Comparison of ENCODE assay signal across 13 mouse cellular contexts in the genomic region with DNA sequence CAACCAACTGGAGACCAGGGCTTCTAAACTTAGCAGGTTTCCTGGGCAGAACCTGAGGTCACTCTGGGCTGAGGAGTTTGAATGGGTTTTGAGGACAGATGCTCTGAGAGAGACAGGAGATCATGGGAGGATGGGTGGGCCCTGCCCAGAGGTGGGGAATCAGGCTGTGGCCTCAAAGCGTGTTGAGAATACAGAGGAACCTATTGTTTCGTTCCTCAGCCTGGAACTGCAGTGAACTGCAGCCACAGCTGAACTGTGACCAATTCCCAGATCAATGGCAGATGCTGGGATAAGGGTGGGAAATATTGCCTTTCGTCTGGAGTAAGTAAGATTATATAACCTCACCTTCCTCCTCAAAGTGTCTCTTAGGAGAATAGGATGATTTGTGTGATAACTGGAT. TPM values are rescaled to one million over a fixed set of nuclear protein-coding genes. Genes with fewer than 3 reads are reported as not detected.
DNase-seq lines count a peak whose midpoint lies in the region; ATAC-seq and TF ChIP-seq lines count a peak whose summit lies in the region.
"Had no signal": no experiment of that assay in that cellular context is flagged by ENCODE, and none has a peak within 500 bp of the region (broad histone marks: within the 10 kb centered on the region; RNA-seq: fewer than 3 reads in every experiment).

No protein-coding gene starts in this region.

- TF ChIP-seq CTCF in lung, embryonic 14.5 days (IDR thresholded peaks at IDR 0.05; ENCODE audit: low read depth): no peak

- WGBS in lung, embryonic 14.5 days: 34% methylated on average over 3 of the region's 3 CpGs
- WGBS in heart, embryonic 15.5 days: 40% methylated on average over 3 of the region's 3 CpGs
- WGBS in liver, embryonic 12.5 days (ENCODE audit: insufficient replicate concordance): 49% methylated on average over 3 of the region's 3 CpGs

- H3K4me2 ChIP-seq in lung, embryonic 14.5 days: no peak overlapping the region
- H3K4me2 ChIP-seq in heart, embryonic 15.5 days: no peak overlapping the region
- no peak overlapping the region for H3K4me2 ChIP-seq in liver, embryonic 12.5 days

- H3K9me3 ChIP-seq in lung, embryonic 14.5 days (ENCODE audit: low read depth, low read length): no peaks in the 10 kb centered on the region
- H3K9me3 ChIP-seq in heart, embryonic 15.5 days (replicated peaks): no peaks in the 10 kb centered on the region
- H3K9me3 ChIP-seq in liver, embryonic 12.5 days (replicated peaks): no peaks in the 10 kb centered on the region

- no peak for ATAC-seq in lung, embryonic 14.5 days (ENCODE audit: insufficient read depth)
- ATAC-seq in heart, embryonic 15.5 days (replicated peaks; ENCODE audit: insufficient number of reproducible peaks, insufficient read depth, low FRiP score, low read depth): no peak
- ATAC-seq in liver, embryonic 12.5 days: no peak
- ATAC-seq: forebrain, postnatal 0 days had no signal

- H3K4me1 ChIP-seq in lung, embryonic 14.5 days (ENCODE audit: insufficient read depth): peaks cover 13% of the 10 kb centered on the region; the same call in 1 of the 2 replicates
- H3K4me1 ChIP-seq in heart, embryonic 15.5 days (replicated peaks): peaks cover 54% of the 10 kb centered on the region
- H3K4me1 ChIP-seq in liver, embryonic 12.5 days: peaks cover 19% of the 10 kb centered on the region

- DNase-seq in heart, adult 11 months: peak; percentile 88
- DNase-seq in heart, adult 8-10 months (ENCODE audit: low spot score): no peak
- DNase-seq in lung, embryonic 14.5 days: no peak
- DNase-seq in lung, postnatal 10 days: no peak
- peak; percentile 62 for DNase-seq in Muller cell, postnatal 12 days (ENCODE audit: inconsistent ontology term)
- no peak for DNase-seq in T-cell, adult 2 months (ENCODE audit: low spot score)
- DNase-seq: B cell, adult 2 months; cerebellum, adult 2 months; forebrain, postnatal 0 days; midbrain, embryonic 14.5 days; right cerebral cortex, postnatal 14 days had no signal

- no peak overlapping the region for H3K9ac ChIP-seq in lung, embryonic 14.5 days
- H3K9ac ChIP-seq in heart, embryonic 15.5 days: no peak overlapping the region
- H3K9ac ChIP-seq in liver, embryonic 12.5 days: no peak overlapping the region
- H3K9ac ChIP-seq: forebrain, postnatal 0 days had no signal

- no peaks in the 10 kb centered on the region for H3K27me3 ChIP-seq in lung, embryonic 14.5 days (ENCODE audit: insufficient read depth, low read length)
- H3K27me3 ChIP-seq in heart, embryonic 15.5 days: no peaks in the 10 kb centered on the region
- H3K27me3 ChIP-seq in liver, embryonic 12.5 days (replicated peaks): peaks cover 5% of the 10 kb centered on the region; the same call in 1 of the 2 replicates

- H3K36me3 ChIP-seq in lung, embryonic 14.5 days (ENCODE audit: insufficient read depth): no peaks in the 10 kb centered on the region
- no peaks in the 10 kb centered on the region for H3K36me3 ChIP-seq in heart, embryonic 15.5 days
- no peaks in the 10 kb centered on the region for H3K36me3 ChIP-seq in liver, embryonic 12.5 days

- peak overlapping the region; percentile 38; the same call in 1 of the 2 replicates for H3K27ac ChIP-seq in lung, embryonic 14.5 days (ENCODE audit: low read depth)
- H3K27ac ChIP-seq in heart, embryonic 15.5 days: peak overlapping the region; percentile 91
- no peak overlapping the region for H3K27ac ChIP-seq in liver, embryonic 12.5 days

- H3K4me3 ChIP-seq in lung, embryonic 14.5 days (ENCODE audit: low read depth, low read length): no peak overlapping the region
- H3K4me3 ChIP-seq in heart, embryonic 15.5 days: no peak overlapping the region
- no peak overlapping the region for H3K4me3 ChIP-seq in liver, embryonic 12.5 days

RNA-seq across cellular contexts. Expression of a gene that starts 8.1 kb away (rescaled TPM):
- total RNA-seq in heart, adult 8-10 months (2022): 10 to 100 TPM; 35.5 to 60.3 (median 45.4) TPM
- 1.6 and 4.0 TPM in 2 replicates for polyA plus RNA-seq in lung, embryonic 14.5 days (2014; fragmentation: Nextera tagmentation; extraction: Ambion mirVana)
- polyA plus RNA-seq in heart, embryonic 15.5 days (2015; fragmentation: Nextera tagmentation; extraction: Ambion mirVana): 6.9 and 10.6 TPM in 2 replicates
- polyA plus RNA-seq in liver, embryonic 12.5 days (2016; fragmentation: Nextera tagmentation; extraction: Ambion mirVana): 0.30 and 0.35 TPM in 2 replicates

RNA-seq across cellular contexts. Expression of a gene that starts 37.2 kb away (rescaled TPM):
- 100 to 1,000 TPM; 123 to 159 (median 134) TPM for total RNA-seq in heart, adult 8-10 months (2022)
- polyA plus RNA-seq in lung, embryonic 14.5 days (2014; fragmentation: Nextera tagmentation; extraction: Ambion mirVana): 82.3 and 83.2 TPM in 2 replicates
- polyA plus RNA-seq in heart, embryonic 15.5 days (2015; fragmentation: Nextera tagmentation; extraction: Ambion mirVana): 38.4 and 45.4 TPM in 2 replicates
- 66.5 and 73.8 TPM in 2 replicates for polyA plus RNA-seq in liver, embryonic 12.5 days (2016; fragmentation: Nextera tagmentation; extraction: Ambion mirVana)

RNA-seq across cellular contexts. Expression of a gene that starts 43.6 kb away (rescaled TPM):
- total RNA-seq in heart, adult 8-10 months (2022): 10 to 100 TPM; 36.6 to 76.5 (median 42.3) TPM
- polyA plus RNA-seq in lung, embryonic 14.5 days (2014; fragmentation: Nextera tagmentation; extraction: Ambion mirVana): 23.5 and 27.7 TPM in 2 replicates
- 56.3 and 60.6 TPM in 2 replicates for polyA plus RNA-seq in heart, embryonic 15.5 days (2015; fragmentation: Nextera tagmentation; extraction: Ambion mirVana)
- polyA plus RNA-seq in liver, embryonic 12.5 days (2016; fragmentation: Nextera tagmentation; extraction: Ambion mirVana): 14.1 and 15.2 TPM in 2 replicates

Comparison
In these comparisons a context has a peak if more than half of its experiments do, and no peak if none do; other contexts are left out.
1. DNase-seq: peak in heart, adult 11 months (single experiment) and Muller cell, postnatal 12 days (single experiment); none in heart, adult 8-10 months (single experiment), lung, embryonic 14.5 days (single experiment), lung, postnatal 10 days (single experiment) and T-cell, adult 2 months (single experiment).